Mouse (Mus musculus): Measurements from ENCODE around the gene Rtn2. TPM values are rescaled to one million over a fixed set of nuclear protein-coding genes. Genes with fewer than 3 reads are reported as not detected.

Gene Rtn2
- total RNA-seq, 1 experiment = 9.9 TPM

GRCm38 (mm10) chr7:19257390-19258022 lies 24.9 kb upstream of the Rtn2 start:
- H3K9me3 ChIP-seq (ENCODE audit: control insufficient read depth, insufficient read depth, low read depth, low read length) = no peaks in the 10 kb centered on the region
- H3K9ac ChIP-seq (ENCODE audit: insufficient read depth, low read depth, low read length, poor library complexity, severe bottlenecking) = no peak overlapping the region
- peak; percentile 96 for DNase-seq (ENCODE audit: low read depth, low spot score)
- H3K36me3 ChIP-seq (ENCODE audit: control insufficient read depth, insufficient read depth, low read length, poor library complexity, severe bottlenecking) = peaks cover 42% of the 10 kb centered on the region
- 0 out of 4 replicates have a peak overlapping the region, but pooled peaks of 1 of the 2 experiments have one; percentile 8 for H3K4me3 ChIP-seq (ENCODE audit: insufficient read depth in 1 of 2, low read depth in 1 of 2, low read length in 2 of 2, poor library complexity in 1 of 2, severe bottlenecking in 1 of 2)
- in situ Hi-C loops (cut with MboI; ENCODE audit: low sequenced_read_pairs in 2 of 2, unreplicated experiment in 2 of 2) = no loop called here
- H3K27ac ChIP-seq (ENCODE audit: insufficient read depth, low read depth, low read length, poor library complexity, severe bottlenecking) = peak overlapping the region; percentile 14; the same call in 1 of the 2 replicates
- peaks cover 0 to 18% of the 10 kb centered on the region in 2 experiments; a peak in 2 of 4 replicates for H3K4me1 ChIP-seq (ENCODE audit: control insufficient read depth in 2 of 2, insufficient read depth in 2 of 2, low read length in 2 of 2, poor library complexity in 1 of 2)
- 0 out of 2 replicates have a peak, but pooled peaks have one; percentile 42 for TF ChIP-seq CHD2 (IDR thresholded peaks at IDR 0.05; ENCODE audit: low read depth, low read length)
- 0 out of 2 replicates have a peak, but pooled peaks have one; percentile 26 for TF ChIP-seq HCFC1 (IDR thresholded peaks at IDR 0.05; ENCODE audit: borderline replicate concordance, insufficient read depth, low read length)
- TF ChIP-seq MAFK (IDR thresholded peaks at IDR 0.05; ENCODE audit: insufficient read depth, low read depth, low read length) = no peak

DNA sequence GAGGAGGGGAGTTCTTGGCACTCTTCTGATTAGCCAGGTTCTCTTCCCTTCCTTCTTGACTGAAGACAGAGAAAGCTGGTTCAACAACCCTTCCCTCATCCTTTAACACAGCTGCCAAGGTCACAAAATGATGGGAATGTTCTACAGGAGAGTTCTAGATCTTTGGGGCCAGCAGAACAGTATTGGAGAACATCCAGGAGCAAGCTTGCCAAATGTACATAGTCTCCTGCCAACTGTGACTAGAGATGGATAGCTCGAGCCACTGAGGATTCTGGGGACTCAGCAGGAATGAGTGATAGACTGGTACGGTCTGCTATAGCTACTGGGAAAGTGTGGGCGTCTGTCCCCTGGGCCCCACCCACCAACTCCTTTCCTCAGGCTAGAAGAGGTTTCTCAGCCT lies 24.1 kb upstream of the Rtn2 start:
- H3K36me3 ChIP-seq (ENCODE audit: control insufficient read depth, insufficient read depth, low read length, poor library complexity, severe bottlenecking) = peaks cover 44% of the 10 kb centered on the region
- no peak overlapping the region for H3K9ac ChIP-seq (ENCODE audit: insufficient read depth, low read depth, low read length, poor library complexity, severe bottlenecking)
- peaks cover 0 to 18% of the 10 kb centered on the region in 2 experiments; a peak in 2 of 4 replicates for H3K4me1 ChIP-seq (ENCODE audit: control insufficient read depth in 2 of 2, insufficient read depth in 2 of 2, low read length in 2 of 2, poor library complexity in 1 of 2)
- no peaks in the 10 kb centered on the region for H3K9me3 ChIP-seq (ENCODE audit: control insufficient read depth, insufficient read depth, low read depth, low read length)
- DNase-seq (ENCODE audit: low read depth, low spot score) = no peak
- no peak overlapping the region for H3K4me3 ChIP-seq (ENCODE audit: insufficient read depth in 1 of 2, low read depth in 1 of 2, low read length in 2 of 2, poor library complexity in 1 of 2, severe bottlenecking in 1 of 2)
- no peak overlapping the region for H3K27ac ChIP-seq (ENCODE audit: insufficient read depth, low read depth, low read length, poor library complexity, severe bottlenecking)
- TF ChIP-seq ZC3H11A (IDR thresholded peaks at IDR 0.05; ENCODE audit: borderline replicate concordance, low read depth, low read length) (no peak), HCFC1 (IDR thresholded peaks at IDR 0.05; ENCODE audit: borderline replicate concordance, insufficient read depth, low read length) (no peak), ZNF384 (IDR thresholded peaks at IDR 0.05; ENCODE audit: low read depth, low read length) (no peak), MAFK (IDR thresholded peaks at IDR 0.05; ENCODE audit: insufficient read depth, low read depth, low read length) (no peak), CHD2 (IDR thresholded peaks at IDR 0.05; ENCODE audit: low read depth, low read length) (no peak)
- in situ Hi-C loops (cut with MboI; ENCODE audit: low sequenced_read_pairs in 2 of 2, unreplicated experiment in 2 of 2) = no loop called here

- H3K9ac ChIP-seq (ENCODE audit: insufficient read depth, low read depth, low read length, poor library complexity, severe bottlenecking) = no peak overlapping the region
- no peak overlapping the region for H3K4me3 ChIP-seq (ENCODE audit: insufficient read depth in 1 of 2, low read depth in 1 of 2, low read length in 2 of 2, poor library complexity in 1 of 2, severe bottlenecking in 1 of 2)
- no peak for DNase-seq (ENCODE audit: low read depth, low spot score)
- H3K4me1 ChIP-seq (ENCODE audit: control insufficient read depth in 2 of 2, insufficient read depth in 2 of 2, low read length in 2 of 2, poor library complexity in 1 of 2) = peaks cover 9 to 38% of the 10 kb centered on the region in 2 experiments
- in situ Hi-C loops (cut with MboI; ENCODE audit: low sequenced_read_pairs in 2 of 2, unreplicated experiment in 2 of 2) = no loop called here
- TF ChIP-seq ZC3H11A (IDR thresholded peaks at IDR 0.05; ENCODE audit: borderline replicate concordance, low read depth, low read length) (no peak), MAFK (IDR thresholded peaks at IDR 0.05; ENCODE audit: insufficient read depth, low read depth, low read length) (no peak), ZNF384 (IDR thresholded peaks at IDR 0.05; ENCODE audit: low read depth, low read length) (no peak), HCFC1 (IDR thresholded peaks at IDR 0.05; ENCODE audit: borderline replicate concordance, insufficient read depth, low read length) (no peak), CHD2 (IDR thresholded peaks at IDR 0.05; ENCODE audit: low read depth, low read length) (no peak)
- no peak overlapping the region for H3K27ac ChIP-seq (ENCODE audit: insufficient read depth, low read depth, low read length, poor library complexity, severe bottlenecking)
- peaks cover 55% of the 10 kb centered on the region for H3K36me3 ChIP-seq (ENCODE audit: control insufficient read depth, insufficient read depth, low read length, poor library complexity, severe bottlenecking)
- H3K9me3 ChIP-seq (ENCODE audit: control insufficient read depth, insufficient read depth, low read depth, low read length) = no peaks in the 10 kb centered on the region
These were observed 17.3 kb upstream of the Rtn2 start for GRCm38 (mm10) chr7:19265147-19265546.

GRCm38 (mm10) chr7:19265928-19266822 lies 16.2 kb upstream of the Rtn2 start:
- H3K9me3 ChIP-seq (ENCODE audit: control insufficient read depth, insufficient read depth, low read depth, low read length) = no peaks in the 10 kb centered on the region
- H3K9ac ChIP-seq (ENCODE audit: insufficient read depth, low read depth, low read length, poor library complexity, severe bottlenecking) = peak overlapping the region; percentile 39
- H3K4me3 ChIP-seq (ENCODE audit: insufficient read depth in 1 of 2, low read depth in 1 of 2, low read length in 2 of 2, poor library complexity in 1 of 2, severe bottlenecking in 1 of 2) = no peak overlapping the region
- no peak for DNase-seq (ENCODE audit: low read depth, low spot score)
- peaks cover 9 to 34% of the 10 kb centered on the region in 2 experiments for H3K4me1 ChIP-seq (ENCODE audit: control insufficient read depth in 2 of 2, insufficient read depth in 2 of 2, low read length in 2 of 2, poor library complexity in 1 of 2)
- TF ChIP-seq ZNF384 (IDR thresholded peaks at IDR 0.05; ENCODE audit: low read depth, low read length) (no peak), MAFK (IDR thresholded peaks at IDR 0.05; ENCODE audit: insufficient read depth, low read depth, low read length) (no peak), ZC3H11A (IDR thresholded peaks at IDR 0.05; ENCODE audit: borderline replicate concordance, low read depth, low read length) (no peak), CHD2 (IDR thresholded peaks at IDR 0.05; ENCODE audit: low read depth, low read length) (no peak), HCFC1 (IDR thresholded peaks at IDR 0.05; ENCODE audit: borderline replicate concordance, insufficient read depth, low read length) (no peak)
- in situ Hi-C loops (cut with MboI; ENCODE audit: low sequenced_read_pairs in 2 of 2, unreplicated experiment in 2 of 2) = no loop called here
- peaks cover 46% of the 10 kb centered on the region for H3K36me3 ChIP-seq (ENCODE audit: control insufficient read depth, insufficient read depth, low read length, poor library complexity, severe bottlenecking)
- peak overlapping the region; percentile 0 for H3K27ac ChIP-seq (ENCODE audit: insufficient read depth, low read depth, low read length, poor library complexity, severe bottlenecking)
